Mouse (Mus musculus): ENCODE measurements around the gene Dnase2b. TPM values are rescaled to one million over a fixed set of nuclear protein-coding genes. Genes with fewer than 3 reads are reported as not detected.

Dnase2b gene
- polyA plus RNA-seq (2015; fragmentation: Nextera tagmentation; extraction: Ambion mirVana) = not detected in 2 replicates

- Histone ChIP-seq H3K9ac (no peak within 1 kb of the TSS), H3K4me3 (no peak within 1 kb of the TSS), H3K9me3 (no peaks in the 10 kb centered on the region), H3K4me2 (no peak within 1 kb of the TSS), H3K27ac (no peak within 1 kb of the TSS), H3K27me3 (no peaks in the 10 kb centered on the region), H3K36me3 (no peaks in the 10 kb centered on the region), H3K4me1 (no peaks in the 10 kb centered on the region)
- no peak for ATAC-seq (ENCODE audit: borderline replicate concordance, extremely low read depth, low FRiP score, low TSS enrichment)
- WGBS = 88% methylated on average over 4 of the region's 4 CpGs
Measured at GRCm38 (mm10) chr3:146615496-146615895, at the start of gene Dnase2b. Dnase2b (minus strand) TSS chr3:146615596.

- H3K9ac ChIP-seq = no peak overlapping the region
- H3K4me1 ChIP-seq = no peaks in the 10 kb centered on the region
- H3K36me3 ChIP-seq = no peaks in the 10 kb centered on the region
- no peaks in the 10 kb centered on the region for H3K9me3 ChIP-seq
- no peaks in the 10 kb centered on the region for H3K27me3 ChIP-seq
- 67% methylated on average over 7 of the region's 7 CpGs for WGBS
- no peak overlapping the region for H3K4me2 ChIP-seq
- no peak overlapping the region for H3K4me3 ChIP-seq
- no peak overlapping the region for H3K27ac ChIP-seq
- ATAC-seq (ENCODE audit: borderline replicate concordance, extremely low read depth, low FRiP score, low TSS enrichment) = no peak
Measured at GRCm38 (mm10) chr3:146661907-146662306, 46.5 kb upstream of the Dnase2b start.

- Histone ChIP-seq H3K4me1 (no peaks in the 10 kb centered on the region), H3K9me3 (no peaks in the 10 kb centered on the region), H3K4me2 (no peak overlapping the region), H3K9ac (no peak overlapping the region), H3K36me3 (no peaks in the 10 kb centered on the region), H3K27me3 (no peaks in the 10 kb centered on the region), H3K4me3 (no peak overlapping the region), H3K27ac (no peak overlapping the region)
- ATAC-seq (ENCODE audit: borderline replicate concordance, extremely low read depth, low FRiP score, low TSS enrichment) = no peak
- WGBS = 52% methylated on average over 6 of the region's 6 CpGs
Measured at GRCm38 (mm10) chr3:146661001-146661400, 45.6 kb upstream of the Dnase2b start.

- Histone ChIP-seq H3K9me3 (no peaks in the 10 kb centered on the region), H3K36me3 (no peaks in the 10 kb centered on the region), H3K4me3 (no peak overlapping the region), H3K27ac (no peak overlapping the region), H3K9ac (no peak overlapping the region), H3K4me1 (no peaks in the 10 kb centered on the region), H3K4me2 (no peak overlapping the region), H3K27me3 (no peaks in the 10 kb centered on the region)
- no peak for ATAC-seq (ENCODE audit: borderline replicate concordance, extremely low read depth, low FRiP score, low TSS enrichment)
- 84% methylated on average over 5 of the region's 5 CpGs for WGBS
Measured at GRCm38 (mm10) chr3:146659321-146659720, 43.9 kb upstream of the Dnase2b start.

GRCm38 (mm10) chr3:146658061-146658639 lies 42.8 kb upstream of the Dnase2b start:
- 86% methylated on average over 1 of the region's 1 CpGs for WGBS
- ATAC-seq (ENCODE audit: borderline replicate concordance, extremely low read depth, low FRiP score, low TSS enrichment) = no peak
- H3K4me2 ChIP-seq = no peak overlapping the region
- H3K9ac ChIP-seq = no peak overlapping the region
- no peaks in the 10 kb centered on the region for H3K27me3 ChIP-seq
- H3K27ac ChIP-seq = no peak overlapping the region
- 0 out of 2 replicates have a peak, but pooled peaks cover 4% of the 10 kb centered on the region for H3K4me1 ChIP-seq
- H3K4me3 ChIP-seq = no peak overlapping the region
- no peaks in the 10 kb centered on the region for H3K9me3 ChIP-seq
- H3K36me3 ChIP-seq = no peaks in the 10 kb centered on the region

GRCm38 (mm10) chr3:146657433-146657832 lies 42.0 kb upstream of the Dnase2b start:
- 0 out of 2 replicates have a peak, but pooled peaks cover 4% of the 10 kb centered on the region for H3K4me1 ChIP-seq
- no peak overlapping the region for H3K9ac ChIP-seq
- no peak overlapping the region for H3K27ac ChIP-seq
- no peaks in the 10 kb centered on the region for H3K9me3 ChIP-seq
- no peak overlapping the region for H3K4me3 ChIP-seq
- no peaks in the 10 kb centered on the region for H3K27me3 ChIP-seq
- H3K36me3 ChIP-seq = no peaks in the 10 kb centered on the region
- 79% methylated on average over 5 of the region's 5 CpGs for WGBS
- H3K4me2 ChIP-seq = no peak overlapping the region
- ATAC-seq (ENCODE audit: borderline replicate concordance, extremely low read depth, low FRiP score, low TSS enrichment) = no peak

GRCm38 (mm10) chr3:146655111-146655577 lies 39.7 kb upstream of the Dnase2b start:
- 52% methylated on average over 2 of the region's 2 CpGs for WGBS
- Histone ChIP-seq H3K36me3 (no peaks in the 10 kb centered on the region), H3K4me3 (no peak overlapping the region), H3K4me2 (no peak overlapping the region), H3K9ac (no peak overlapping the region), H3K27ac (no peak overlapping the region), H3K27me3 (no peaks in the 10 kb centered on the region), H3K9me3 (no peaks in the 10 kb centered on the region), H3K4me1 (0 out of 2 replicates have a peak, but pooled peaks cover 4% of the 10 kb centered on the region)
- no peak for ATAC-seq (ENCODE audit: borderline replicate concordance, extremely low read depth, low FRiP score, low TSS enrichment)

- H3K4me2 ChIP-seq = no peak overlapping the region
- H3K27ac ChIP-seq = no peak overlapping the region
- no peaks in the 10 kb centered on the region for H3K9me3 ChIP-seq
- no peaks in the 10 kb centered on the region for H3K27me3 ChIP-seq
- H3K4me1 ChIP-seq = 0 out of 2 replicates have a peak, but pooled peaks cover 4% of the 10 kb centered on the region
- no peaks in the 10 kb centered on the region for H3K36me3 ChIP-seq
- H3K4me3 ChIP-seq = no peak overlapping the region
- ATAC-seq (ENCODE audit: borderline replicate concordance, extremely low read depth, low FRiP score, low TSS enrichment) = no peak; the same call in 1 of the 2 replicates
- WGBS = 45% methylated on average over 6 of the region's 6 CpGs
- H3K9ac ChIP-seq = no peak overlapping the region
Measured at GRCm38 (mm10) chr3:146653692-146654091, 38.3 kb upstream of the Dnase2b start.

GRCm38 (mm10) chr3:146652431-146652830 lies 37.0 kb upstream of the Dnase2b start:
- H3K4me1 ChIP-seq = 0 out of 2 replicates have a peak, but pooled peaks cover 4% of the 10 kb centered on the region
- no peaks in the 10 kb centered on the region for H3K36me3 ChIP-seq
- no peaks in the 10 kb centered on the region for H3K9me3 ChIP-seq
- no peak overlapping the region for H3K9ac ChIP-seq
- no peak overlapping the region for H3K27ac ChIP-seq
- no peak overlapping the region for H3K4me3 ChIP-seq
- no peak overlapping the region for H3K4me2 ChIP-seq
- 69% methylated on average over 5 of the region's 5 CpGs for WGBS
- no peak for ATAC-seq (ENCODE audit: borderline replicate concordance, extremely low read depth, low FRiP score, low TSS enrichment)
- H3K27me3 ChIP-seq = no peaks in the 10 kb centered on the region

- no peak within 1 kb of the TSS for H3K4me2 ChIP-seq
- ATAC-seq (ENCODE audit: borderline replicate concordance, extremely low read depth, low FRiP score, low TSS enrichment) = no peak
- H3K9me3 ChIP-seq = no peaks in the 10 kb centered on the region
- no peak within 1 kb of the TSS for H3K27ac ChIP-seq
- no peak within 1 kb of the TSS for H3K9ac ChIP-seq
- 77% methylated on average over 3 of the region's 3 CpGs for WGBS
- no peaks in the 10 kb centered on the region for H3K36me3 ChIP-seq
- H3K4me3 ChIP-seq = no peak within 1 kb of the TSS
- 0 out of 2 replicates have a peak, but pooled peaks cover 4% of the 10 kb centered on the region for H3K4me1 ChIP-seq
- H3K27me3 ChIP-seq = no peaks in the 10 kb centered on the region
Measured at GRCm38 (mm10) chr3:146651217-146651616, 35.8 kb upstream of the Dnase2b start, which contains the start of gene 4930503B20Rik. 4930503B20Rik (minus strand) TSS chr3:146651317.

- Histone ChIP-seq H3K9ac (no peak overlapping the region), H3K4me1 (0 out of 2 replicates have a peak, but pooled peaks cover 4% of the 10 kb centered on the region), H3K27ac (no peak overlapping the region), H3K9me3 (no peaks in the 10 kb centered on the region), H3K4me2 (no peak overlapping the region), H3K27me3 (no peaks in the 10 kb centered on the region), H3K36me3 (no peaks in the 10 kb centered on the region), H3K4me3 (no peak overlapping the region)
- WGBS = 81% methylated on average over 10 of the region's 10 CpGs
- no peak for ATAC-seq (ENCODE audit: borderline replicate concordance, extremely low read depth, low FRiP score, low TSS enrichment)
Measured at GRCm38 (mm10) chr3:146650716-146651115, 35.3 kb upstream of the Dnase2b start.

- Histone ChIP-seq H3K4me1 (0 out of 2 replicates have a peak, but pooled peaks cover 4% of the 10 kb centered on the region), H3K4me2 (no peak overlapping the region), H3K4me3 (no peak overlapping the region), H3K27me3 (no peaks in the 10 kb centered on the region), H3K27ac (no peak overlapping the region), H3K36me3 (no peaks in the 10 kb centered on the region), H3K9me3 (no peaks in the 10 kb centered on the region), H3K9ac (no peak overlapping the region)
- WGBS = 68% methylated on average over 10 of the region's 10 CpGs
- no peak for ATAC-seq (ENCODE audit: borderline replicate concordance, extremely low read depth, low FRiP score, low TSS enrichment)
Measured at GRCm38 (mm10) chr3:146649311-146649894, 34.0 kb upstream of the Dnase2b start.
